ENCODE assay signal across 8 mouse cellular contexts in genomic region chr10:110920368-110920950, GRCm38 (mm10). TPM values are rescaled to one million over a fixed set of nuclear protein-coding genes. Genes with fewer than 3 reads are reported as not detected.
A peak's percentile ranks its signal among the peaks of the same experiment; 100 is the strongest.
DNase-seq lines count a peak whose midpoint lies in the region; ATAC-seq and TF ChIP-seq lines count a peak whose summit lies in the region.

No protein-coding gene starts in this region.

- no peak for TF ChIP-seq CTCF in lung, embryonic 14.5 days (IDR thresholded peaks at IDR 0.05; ENCODE audit: low read depth)
- TF ChIP-seq CTCF in intestine, postnatal 0 days (IDR thresholded peaks at IDR 0.05; ENCODE audit: low read depth) = no peak

- peak overlapping the region; percentile 12 for H3ac ChIP-seq in myocyte (ENCODE audit: control insufficient read depth, insufficient read length)

- no peaks in the 10 kb centered on the region for H3K9me3 ChIP-seq in lung, embryonic 14.5 days (ENCODE audit: low read depth, low read length)
- H3K9me3 ChIP-seq in embryonic facial prominence, embryonic 14.5 days (ENCODE audit: control insufficient read depth, low read length) = no peaks in the 10 kb centered on the region
- no peaks in the 10 kb centered on the region for H3K9me3 ChIP-seq in intestine, postnatal 0 days (ENCODE audit: control insufficient read depth)

- peak; percentile 59 for ATAC-seq in lung, embryonic 14.5 days (ENCODE audit: insufficient read depth)
- peak; percentile 23; the same call in 1 of the 2 replicates for ATAC-seq in embryonic facial prominence, embryonic 14.5 days (ENCODE audit: low read depth)
- ATAC-seq in intestine, postnatal 0 days = no peak; the same call in none of the 2 replicates

- peak overlapping the region; percentile 97 for H3K27ac ChIP-seq in lung, embryonic 14.5 days (ENCODE audit: low read depth)
- peak overlapping the region; percentile 95 for H3K27ac ChIP-seq in embryonic facial prominence, embryonic 14.5 days (replicated peaks; ENCODE audit: low read depth, low read length)
- H3K27ac ChIP-seq in intestine, postnatal 0 days (ENCODE audit: low read depth, low read length) = peak overlapping the region; percentile 88

- H3K4me3 ChIP-seq in lung, embryonic 14.5 days (ENCODE audit: low read depth, low read length) = peak overlapping the region; percentile 67
- H3K4me3 ChIP-seq in embryonic facial prominence, embryonic 14.5 days (ENCODE audit: low read depth, low read length) = peak overlapping the region; percentile 67
- H3K4me3 ChIP-seq in intestine, postnatal 0 days (ENCODE audit: low read depth, low read length) = peak overlapping the region; percentile 76
- peak overlapping the region; percentile 90 for H3K4me3 ChIP-seq in myocyte

- H3K4me1 ChIP-seq in lung, embryonic 14.5 days (ENCODE audit: insufficient read depth) = 0 out of 2 replicates have a peak, but pooled peaks cover 9% of the 10 kb centered on the region
- peaks cover 38% of the 10 kb centered on the region for H3K4me1 ChIP-seq in embryonic facial prominence, embryonic 14.5 days (ENCODE audit: control insufficient read depth, insufficient read depth, low read length)
- H3K4me1 ChIP-seq in intestine, postnatal 0 days (replicated peaks; ENCODE audit: control insufficient read depth, insufficient read depth, low read length) = peaks cover 13% of the 10 kb centered on the region

- 1% methylated on average over 15 of the region's 15 CpGs for WGBS in lung, embryonic 14.5 days
- 1% methylated on average over 15 of the region's 15 CpGs for WGBS in embryonic facial prominence, embryonic 14.5 days
- WGBS in intestine, postnatal 0 days = under 1% methylated on average over 15 of the region's 15 CpGs

- TF ChIP-seq POLR2A in myocyte (IDR thresholded peaks at IDR 0.05; ENCODE audit: insufficient read length, low read depth) = no peak

- H3K36me3 ChIP-seq in lung, embryonic 14.5 days (ENCODE audit: insufficient read depth) = no peaks in the 10 kb centered on the region
- H3K36me3 ChIP-seq in embryonic facial prominence, embryonic 14.5 days (ENCODE audit: control insufficient read depth, insufficient read depth, low read length) = no peaks in the 10 kb centered on the region
- no peaks in the 10 kb centered on the region for H3K36me3 ChIP-seq in intestine, postnatal 0 days (ENCODE audit: control insufficient read depth, insufficient read depth)
- no peaks in the 10 kb centered on the region for H3K36me3 ChIP-seq in myocyte (ENCODE audit: control insufficient read depth, insufficient read depth)

- peaks cover 53% of the 10 kb centered on the region for H3K79me2 ChIP-seq in myocyte (ENCODE audit: control insufficient read depth, insufficient read depth)

- H3K9ac ChIP-seq in lung, embryonic 14.5 days = peak overlapping the region; percentile 73
- H3K9ac ChIP-seq in embryonic facial prominence, embryonic 14.5 days (ENCODE audit: low read depth, low read length) = peak overlapping the region; percentile 84
- H3K9ac ChIP-seq in intestine, postnatal 0 days (ENCODE audit: low read depth, low read length) = peak overlapping the region; percentile 68

- H3K27me3 ChIP-seq in lung, embryonic 14.5 days (ENCODE audit: insufficient read depth, low read length) = no peaks in the 10 kb centered on the region
- H3K27me3 ChIP-seq in embryonic facial prominence, embryonic 14.5 days (replicated peaks; ENCODE audit: control insufficient read depth, insufficient read depth, low read length) = no peaks in the 10 kb centered on the region
- H3K27me3 ChIP-seq in intestine, postnatal 0 days (replicated peaks; ENCODE audit: control insufficient read depth, insufficient read depth, low read length) = no peaks in the 10 kb centered on the region
- H3K27me3 ChIP-seq in myocyte (ENCODE audit: control insufficient read depth, insufficient read depth, insufficient read length) = no peaks in the 10 kb centered on the region

- peak overlapping the region; percentile 88 for H3K4me2 ChIP-seq in lung, embryonic 14.5 days
- peak overlapping the region; percentile 91 for H3K4me2 ChIP-seq in embryonic facial prominence, embryonic 14.5 days (ENCODE audit: low read depth, low read length)
- H3K4me2 ChIP-seq in intestine, postnatal 0 days (replicated peaks; ENCODE audit: low read depth) = peak overlapping the region; percentile 93
- peak overlapping the region; percentile 71 for H3K4me2 ChIP-seq in myocyte (ENCODE audit: low read depth)

- peak; percentile 44 for DNase-seq in lung, embryonic 14.5 days
- DNase-seq in lung, postnatal 10 days = no peak
- no peak for DNase-seq in embryonic facial prominence, embryonic 14.5 days (ENCODE audit: low spot score)
- DNase-seq in adrenal gland, postnatal 36 days = no peak
- DNase-seq in adipocyte (ENCODE audit: low spot score) = no peak
- no peak for DNase-seq in urinary bladder, adult 2 months (ENCODE audit: low spot score)

TF ChIP-seq in myocyte, 11 proteins besides CTCF, POLR2A, EP300 and RAD21:
- TF ChIP-seq SRF (IDR thresholded peaks at IDR 0.05; ENCODE audit: control insufficient read depth, insufficient read length, low read depth) = no peak
- TF ChIP-seq POLR2AphosphoS2 (IDR thresholded peaks at IDR 0.05; ENCODE audit: insufficient read length, low read depth) = no peak
- TF ChIP-seq USF1 (IDR thresholded peaks at IDR 0.05; ENCODE audit: low read depth) = no peak
- no peak for TF ChIP-seq MYOG (IDR thresholded peaks at IDR 0.05; ENCODE audit: control insufficient read depth in 1 of 3, insufficient read depth in 1 of 3, insufficient read length in 2 of 3, low read depth in 2 of 3)
- TF ChIP-seq MAX (IDR thresholded peaks at IDR 0.05; ENCODE audit: low read depth) = no peak
- no peak for TF ChIP-seq MYOD1 (IDR thresholded peaks at IDR 0.05; ENCODE audit: control insufficient read depth in 1 of 3, insufficient read length in 2 of 3, low read depth in 2 of 3)
- no peak for TF ChIP-seq TCF12 (IDR thresholded peaks at IDR 0.05; ENCODE audit: insufficient read depth, poor library complexity, severe bottlenecking)
- no peak for TF ChIP-seq REST (IDR thresholded peaks at IDR 0.05; ENCODE audit: insufficient read depth, insufficient read length)
- no peak for TF ChIP-seq E2F4 (IDR thresholded peaks at IDR 0.05; ENCODE audit: insufficient read depth)
- TF ChIP-seq TCF3 (IDR thresholded peaks at IDR 0.05; ENCODE audit: insufficient read length, low read depth) = no peak
- no peak for TF ChIP-seq CEBPB (IDR thresholded peaks at IDR 0.05; ENCODE audit: insufficient read depth, poor library complexity, severe bottlenecking)
TF ChIP-seq in myocyte: peak in this region for 0.

RNA-seq across cellular contexts. Expression of gene Csrp2, which starts 0.9 kb away (rescaled TPM):
- 154 and 172 TPM in 2 replicates for polyA plus RNA-seq in lung, embryonic 14.5 days (2014; fragmentation: Nextera tagmentation; extraction: Ambion mirVana)
- polyA plus RNA-seq in embryonic facial prominence, embryonic 14.5 days (2014; fragmentation: Nextera tagmentation; extraction: Ambion mirVana) = 165 and 169 TPM in 2 replicates
- 97.2 and 102 TPM in 2 replicates for polyA plus RNA-seq in intestine, postnatal 0 days (2015; fragmentation: Nextera tagmentation; extraction: Ambion mirVana)
- 264 TPM for polyA plus RNA-seq in myocyte (2012; fragmentation: generic; extraction: Trizol)
- 100 to 1,000 TPM; 188 to 212 TPM for total RNA-seq in adrenal gland, postnatal 36 days (2021)
- 370 and 450 TPM in 2 replicates for polyA plus RNA-seq in urinary bladder, adult 2 months (2012; rRNA removed)
